Mouse (Mus musculus) kidney, adult 2 months (tissue): Measurements from ENCODE around the gene Tbc1d16.

Experiments used
- CTCF ChIP-seq: fragments of 200-500 bp; conservative IDR thresholded peaks from 2 replicates; pipeline ENCODE4 v1.5.1; 2011; ENCODE audit warnings: low read depth, mild to moderate bottlenecking, control low read depth, low read length, moderate library complexity, mixed read lengths; ENCODE audit not compliant: insufficient read depth, insufficient read length
- POLR2A ChIP-seq: fragments of 200-500 bp; IDR thresholded peaks from one replicate; pipeline ENCODE4 v1.6.1; 2011; ENCODE audit warnings: low read depth, low read length, control low read depth

DNA sequence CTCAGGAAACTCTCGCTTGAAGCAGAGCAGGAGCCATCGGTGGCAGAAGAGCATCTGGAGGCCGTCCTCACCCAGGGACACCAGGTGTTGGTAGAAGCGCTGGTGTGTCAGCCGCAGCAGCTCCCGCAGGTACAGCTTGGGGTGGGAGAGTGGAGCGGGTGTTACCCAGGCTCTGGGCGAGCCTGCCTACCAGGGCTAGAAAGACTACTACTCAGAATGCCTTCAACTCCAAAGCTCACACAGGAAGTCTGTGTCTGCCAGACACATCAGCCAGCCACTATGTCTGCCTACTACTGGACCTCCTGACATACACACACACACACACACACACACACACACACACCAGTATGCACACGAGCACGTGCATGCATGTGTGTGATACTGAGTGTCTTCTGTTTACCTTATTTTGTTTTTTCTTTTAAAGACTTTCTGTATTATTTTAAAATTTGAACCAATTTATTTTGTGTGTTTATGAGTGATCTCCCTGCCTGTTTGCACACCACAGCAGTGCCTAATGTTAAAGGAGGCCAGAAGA, 77.2 kb downstream of the Tbc1d16 start:
- TF ChIP-seq CTCF (no peak), POLR2A (no peak)
